Comparison of ENCODE assay signal across 13 mouse cellular contexts in genomic region chr7:29341722-29342121, GRCm38 (mm10). TPM values are rescaled to one million over a fixed set of nuclear protein-coding genes. Genes with fewer than 3 reads are reported as not detected.
DNase-seq lines count a peak whose midpoint lies in the region; ATAC-seq and TF ChIP-seq lines count a peak whose summit lies in the region.
"Had no signal": no experiment of that assay in that cellular context is flagged by ENCODE, and none has a peak within 500 bp of the region (broad histone marks: within the 10 kb centered on the region; RNA-seq: fewer than 3 reads in every experiment).

No protein-coding gene starts in this region.

- peaks cover 13% of the 10 kb centered on the region for H3K4me1 ChIP-seq in heart, embryonic 13.5 days
- H3K4me1 ChIP-seq in forebrain, postnatal 0 days (ENCODE audit: insufficient read depth) = peaks cover 10% of the 10 kb centered on the region

- no peak for ATAC-seq in heart, embryonic 13.5 days (ENCODE audit: extremely low read depth, insufficient number of reproducible peaks, low FRiP score, low TSS enrichment)
- peak; percentile 69 for ATAC-seq in forebrain, postnatal 0 days
- ATAC-seq: activated CD4-positive, CD25-positive, alpha-beta regulatory T cell, adult 4 months had no signal

- no peak for TF ChIP-seq CTCF in forebrain, postnatal 0 days (IDR thresholded peaks at IDR 0.05; ENCODE audit: low read depth)

- H3K27ac ChIP-seq in heart, embryonic 13.5 days (replicated peaks) = no peak overlapping the region
- peak overlapping the region; percentile 76 for H3K27ac ChIP-seq in forebrain, postnatal 0 days (ENCODE audit: low read depth, low read length)

- WGBS in heart, embryonic 13.5 days = 58% methylated on average over 12 of the region's 12 CpGs
- WGBS in forebrain, postnatal 0 days = 45% methylated on average over 12 of the region's 12 CpGs

- peaks cover 3% of the 10 kb centered on the region; the same call in 1 of the 2 replicates for H3K27me3 ChIP-seq in heart, embryonic 13.5 days (replicated peaks)
- H3K27me3 ChIP-seq in forebrain, postnatal 0 days (ENCODE audit: insufficient read depth, low read length) = no peaks in the 10 kb centered on the region

- H3K4me2 ChIP-seq in heart, embryonic 13.5 days = no peak overlapping the region
- H3K4me2 ChIP-seq in forebrain, postnatal 0 days (ENCODE audit: low read depth) = peak overlapping the region; percentile 2; the same call in 1 of the 2 replicates
- H3K4me2 ChIP-seq: heart, embryonic 12.5 days had no signal

- no peak overlapping the region for H3K4me3 ChIP-seq in heart, embryonic 13.5 days
- no peak overlapping the region for H3K4me3 ChIP-seq in forebrain, postnatal 0 days (ENCODE audit: low read depth, low read length)
- H3K4me3 ChIP-seq: heart, embryonic 12.5 days had no signal

- no peaks in the 10 kb centered on the region for H3K36me3 ChIP-seq in heart, embryonic 13.5 days
- H3K36me3 ChIP-seq in forebrain, postnatal 0 days (ENCODE audit: insufficient read depth) = peaks cover 21% of the 10 kb centered on the region
- H3K36me3 ChIP-seq: heart, embryonic 12.5 days had no signal

- 0 out of 2 replicates have a peak overlapping the region, but pooled peaks have one; percentile 14 for H3K9ac ChIP-seq in heart, embryonic 13.5 days
- no peak overlapping the region; the same call in 1 of the 2 replicates for H3K9ac ChIP-seq in forebrain, postnatal 0 days
- H3K9ac ChIP-seq: heart, embryonic 12.5 days had no signal

- no peaks in the 10 kb centered on the region for H3K9me3 ChIP-seq in heart, embryonic 13.5 days
- H3K9me3 ChIP-seq in forebrain, postnatal 0 days (ENCODE audit: low read length) = no peaks in the 10 kb centered on the region
- H3K9me3 ChIP-seq: heart, embryonic 12.5 days had no signal

- DNase-seq in heart, adult 9 months (ENCODE audit: low spot score in 2 of 2) = no peak
- peak; percentile 23 to 67 for DNase-seq in spleen, postnatal 4 days (ENCODE audit: low spot score in 2 of 2)
- DNase-seq in spleen, postnatal 14 days (ENCODE audit: low spot score in 2 of 2) = no peak
- peak; percentile 71 for DNase-seq in forebrain, postnatal 0 days
- no peak for DNase-seq in kidney, adult 11 months
- no peak for DNase-seq in embryo, embryonic 9.5 days (ENCODE audit: extremely low spot score)
- no peak for DNase-seq in lung, postnatal 36 days
- DNase-seq: kidney, adult 2 months; thymus, adult 18-20 months had no signal

RNA-seq across cellular contexts. Expression of gene Dpf1, which starts 38.0 kb away (rescaled TPM):
- 2.0 and 3.7 TPM in 2 replicates for polyA plus RNA-seq in heart, embryonic 13.5 days (2015; fragmentation: Nextera tagmentation; extraction: Ambion mirVana)
- total RNA-seq in forebrain, postnatal 0 days (2014; rRNA removed) = 246 and 291 TPM in 2 replicates
- polyA plus RNA-seq in forebrain, postnatal 0 days (2015; fragmentation: Nextera tagmentation; extraction: Ambion mirVana) = 243 and 248 TPM in 2 replicates
- polyA plus RNA-seq: activated CD4-positive, CD25-positive, alpha-beta regulatory T cell, adult 4 months had no signal

RNA-seq across cellular contexts. Expression of gene Ppp1r14a, which starts 52.6 kb away (rescaled TPM):
- 13.3 and 14.9 TPM in 2 replicates for polyA plus RNA-seq in heart, embryonic 13.5 days (2015; fragmentation: Nextera tagmentation; extraction: Ambion mirVana)
- 1.5 and 2.0 TPM in 2 replicates for total RNA-seq in forebrain, postnatal 0 days (2014; rRNA removed)
- 2.3 and 2.8 TPM in 2 replicates for polyA plus RNA-seq in forebrain, postnatal 0 days (2015; fragmentation: Nextera tagmentation; extraction: Ambion mirVana)
- total RNA-seq: megakaryocyte-erythroid progenitor cell, adult 5-6 weeks had no signal
- polyA plus RNA-seq: activated CD4-positive, CD25-positive, alpha-beta regulatory T cell, adult 4 months had no signal

Comparison
In these comparisons a context has a peak if more than half of its experiments do, and no peak if none do; other contexts are left out.
1. DNase-seq: peak in spleen, postnatal 4 days (2 of 2) and forebrain, postnatal 0 days (single experiment); none in heart, adult 9 months (0 of 2), spleen, postnatal 14 days (0 of 2), kidney, adult 11 months (single experiment), embryo, embryonic 9.5 days (single experiment) and lung, postnatal 36 days (single experiment).
2. RNA of gene Dpf1, which starts 38.0 kb away (polyA plus RNA-seq): 243 to 248 TPM in forebrain, postnatal 0 days; 2.0 to 3.7 TPM in heart, embryonic 13.5 days; every median in the first group is over 10 times any median in the second.